Mouse (Mus musculus) small intestine, adult 2 months (tissue): ENCODE data around the gene Dph7. TPM values are rescaled to one million over a fixed set of nuclear protein-coding genes. Genes with fewer than 3 reads are reported as not detected.
"Not testable (repeated sequence)": the region's sequence is repeated elsewhere in the genome, so short reads cannot be mapped to it uniquely, and the experiment has no call there.

ENCODE experiments used
- H3K27ac ChIP-seq: fragments of 200-500 bp; 2 replicates; pipeline ENCODE4 v1.5.1; 2012; ENCODE audit warnings: low read depth, low read length, control low read depth, inconsistent platforms; ENCODE audit not compliant: insufficient read depth
- H3K27me3 ChIP-seq: fragments of 200-500 bp; 2 replicates; pipeline ENCODE4 v1.6.1; 2012; ENCODE audit warnings: mild to moderate bottlenecking, moderate library complexity, low read length, inconsistent platforms; ENCODE audit not compliant: control insufficient read depth, insufficient read depth
- H3K36me3 ChIP-seq: fragments of 200-500 bp; 2 replicates; pipeline ENCODE4 v1.6.1; 2012; ENCODE audit warnings: mild to moderate bottlenecking, low read length, control low read depth, inconsistent platforms; ENCODE audit not compliant: control insufficient read depth, insufficient read depth
- H3K4me1 ChIP-seq: fragments of 200-500 bp; 2 replicates; pipeline ENCODE4 v1.6.1; 2012; ENCODE audit warnings: low read length, inconsistent platforms, mixed read lengths; ENCODE audit not compliant: control insufficient read depth, insufficient read depth, insufficient read length
- H3K4me3 ChIP-seq: fragments of 200-500 bp; 2 replicates; pipeline ENCODE4 v1.5.1; 2012; ENCODE audit warnings: low read depth, mild to moderate bottlenecking, control low read depth, inconsistent platforms, low read length, moderate library complexity
- CTCF ChIP-seq: fragments of 200-500 bp; IDR thresholded peaks from 2 replicates; pipeline ENCODE4 v1.5.1; 2012; ENCODE audit warnings: low read depth, mild to moderate bottlenecking, control low read depth, inconsistent platforms, low read length, moderate library complexity, mixed read lengths; ENCODE audit not compliant: insufficient replicate concordance, insufficient read length; ENCODE audit errors: extremely low read depth
- POLR2A ChIP-seq: fragments of 200-500 bp; IDR thresholded peaks from 2 replicates; pipeline ENCODE4 v1.6.1; 2012; ENCODE audit warnings: low read depth, mild to moderate bottlenecking, control low read depth, inconsistent platforms, low read length, moderate library complexity
- WGBS: fragments of 180-500 bp; shearing (Covaris S2); methylation state at CpG from one replicate; pipeline ENCODE4 v1.1.7; 2018; 5-methylcytosine and 5-hydroxymethylcytosine counted together
- polyA plus RNA-seq: library from polyadenylated mRNA; depleted of rRNA; stranded (reverse); fragments of >200 nt; gene quantifications from 2 replicates; pipeline ENCODE4 v1.2.3, GENCODE M21; 2012

The Dph7 gene
- polyA plus RNA-seq, 1 experiment: 7.1 TPM

DNA sequence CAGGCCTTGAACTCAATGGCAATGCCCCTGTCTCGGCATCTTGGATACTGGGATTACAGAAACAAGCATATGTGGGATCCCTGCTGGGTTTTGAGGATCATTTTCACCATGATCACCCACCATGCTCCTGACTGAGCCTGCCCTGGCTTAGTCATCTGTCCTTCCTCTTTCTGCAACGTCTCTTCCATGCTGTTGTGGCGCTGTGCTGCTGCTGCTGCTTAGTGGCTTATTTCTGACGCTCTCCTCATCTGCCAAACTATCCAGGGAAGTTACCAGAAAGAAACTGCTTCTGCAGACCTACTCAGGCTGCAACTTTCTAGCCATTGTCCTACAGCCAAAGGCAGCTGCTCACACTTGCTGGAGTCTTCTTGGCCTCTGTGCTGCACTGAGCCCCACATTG is 8.2 kb downstream of the Dph7 start:
- no peak overlapping the region for H3K4me3 ChIP-seq
- peaks cover 3% of the 10 kb centered on the region; the same call in 1 of the 2 replicates for H3K4me1 ChIP-seq
- TF ChIP-seq POLR2A: no peak
- no peak for TF ChIP-seq CTCF
- H3K36me3 ChIP-seq: peaks cover 20% of the 10 kb centered on the region
- no peaks in the 10 kb centered on the region for H3K27me3 ChIP-seq
- no peak overlapping the region for H3K27ac ChIP-seq
- WGBS: 73% methylated on average over 4 of the region's 4 CpGs

DNA sequence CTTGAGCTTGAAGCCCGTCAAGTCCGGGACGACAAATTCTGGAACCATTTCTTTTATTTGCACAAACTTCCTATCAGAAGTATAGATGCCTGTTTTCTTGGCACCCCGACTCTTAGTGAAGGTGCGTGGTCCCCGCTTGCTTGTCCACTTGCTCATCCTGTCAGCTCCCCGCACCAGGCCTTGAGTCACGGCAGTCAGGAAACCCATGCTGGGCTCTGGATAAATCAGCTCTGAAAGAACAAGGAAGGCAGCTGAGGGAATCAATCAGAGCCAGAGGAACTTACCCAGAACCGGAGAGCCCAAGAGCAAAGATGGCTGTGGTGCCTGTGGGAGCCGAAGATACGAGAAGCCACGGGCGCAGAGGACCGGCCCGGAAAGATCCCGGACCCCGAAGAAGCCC is 12.3 kb downstream of the Dph7 start:
- H3K27me3 ChIP-seq, H3K4me1 ChIP-seq, H3K36me3 ChIP-seq: not testable (repeated sequence)
- Histone ChIP-seq H3K27ac (peak overlapping the region; percentile 81), H3K4me3 (peak overlapping the region; percentile 82)
- under 1% methylated on average over 17 of the region's 17 CpGs for WGBS

DNA sequence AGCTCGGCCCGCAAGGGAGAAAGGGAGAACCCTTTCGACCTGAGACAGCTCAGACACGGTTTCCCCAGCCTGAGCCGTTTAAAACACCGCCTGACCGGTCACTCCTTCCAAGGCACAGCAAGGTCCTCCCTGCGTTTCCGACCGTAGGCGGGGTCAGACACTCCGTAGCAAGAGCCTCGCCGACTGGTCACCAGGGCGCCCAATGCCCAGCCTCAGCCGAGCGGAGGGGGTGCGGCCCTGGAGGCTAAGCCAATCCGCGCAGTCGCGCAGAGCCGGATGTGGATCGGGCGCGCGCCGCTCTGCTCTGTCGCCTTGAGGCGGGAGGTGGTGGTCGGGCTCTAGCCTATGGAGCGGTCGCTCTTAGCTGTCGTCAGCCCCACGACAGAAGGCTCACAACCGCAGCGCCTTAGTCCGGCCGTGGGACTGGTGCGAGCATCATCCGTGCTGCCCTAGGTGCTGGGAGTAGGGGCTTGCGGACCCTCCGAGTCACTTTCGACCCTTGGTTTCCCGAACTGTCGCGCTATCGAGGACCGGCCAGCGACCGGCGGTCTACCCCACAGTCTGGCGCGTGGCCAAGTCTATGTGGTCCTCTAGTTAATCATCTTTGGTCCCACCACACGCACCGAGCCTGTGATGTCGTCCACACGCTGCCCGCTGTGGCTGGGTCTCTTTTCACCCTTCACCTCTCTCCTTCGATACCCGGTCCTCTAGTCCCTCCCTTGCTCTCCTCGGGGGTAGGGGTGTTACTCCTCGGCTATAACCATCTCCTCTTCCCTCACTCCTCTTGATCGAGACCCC is 12.9 kb downstream of the Dph7 start, which contains the start of gene Mrpl41:
TSS of gene Mrpl41 (minus strand) at position 193 of the 798 bp plus-strand sequence.
- Histone ChIP-seq H3K27ac (peak within 1 kb of the TSS; percentile 84), H3K4me1 (peaks cover 3% of the 10 kb centered on the region; the same call in 1 of the 2 replicates), H3K36me3 (peaks cover 3% of the 10 kb centered on the region; the same call in 1 of the 2 replicates), H3K4me3 (peak within 1 kb of the TSS; percentile 82), H3K27me3 (no peaks in the 10 kb centered on the region)
- under 1% methylated on average over 64 of the region's 64 CpGs for WGBS
- TF ChIP-seq POLR2A (peak; percentile 48), CTCF (no peak)

DNA sequence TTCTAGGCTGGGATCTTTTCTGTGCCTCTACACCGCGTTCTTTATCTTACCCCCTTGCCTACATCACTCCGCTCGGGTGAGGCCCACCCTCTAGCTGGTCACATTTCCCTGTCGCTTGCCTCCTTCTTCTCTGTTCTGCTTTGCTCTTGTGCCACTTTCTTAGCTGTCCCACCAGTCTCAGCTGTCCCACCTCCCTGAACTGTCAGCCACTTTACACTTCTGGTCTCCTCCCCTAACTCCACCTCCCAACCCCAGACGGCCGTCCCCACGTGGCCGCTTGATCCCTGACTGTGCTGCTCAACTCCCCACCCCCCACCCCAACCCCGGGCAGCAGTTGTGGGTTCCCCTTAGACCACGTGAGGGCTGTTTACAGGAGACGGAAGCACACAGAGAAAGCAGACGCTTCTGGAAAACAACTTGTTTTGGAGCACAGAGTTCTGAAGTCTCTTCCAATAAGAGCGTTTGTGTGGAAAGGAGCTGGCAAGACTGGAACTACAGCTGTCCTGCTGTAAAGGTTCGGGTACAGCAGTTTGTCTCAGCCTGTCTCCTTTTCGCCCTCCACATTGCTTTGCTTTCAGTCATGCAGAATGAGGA is 13.6 kb downstream of the Dph7 start, which contains the start of gene Pnpla7:
TSS of gene Pnpla7 (plus strand) at position 330 of the 594 bp plus-strand sequence.
- H3K27ac ChIP-seq: peak within 1 kb of the TSS; percentile 84
- TF ChIP-seq CTCF: no peak
- no peak for TF ChIP-seq POLR2A
- peak within 1 kb of the TSS; percentile 82 for H3K4me3 ChIP-seq
- peaks cover 3% of the 10 kb centered on the region; the same call in 1 of the 2 replicates for H3K36me3 ChIP-seq
- H3K27me3 ChIP-seq: no peaks in the 10 kb centered on the region
- H3K4me1 ChIP-seq: peaks cover 3% of the 10 kb centered on the region; the same call in 1 of the 2 replicates
- WGBS: under 1% methylated on average over 16 of the region's 16 CpGs

DNA sequence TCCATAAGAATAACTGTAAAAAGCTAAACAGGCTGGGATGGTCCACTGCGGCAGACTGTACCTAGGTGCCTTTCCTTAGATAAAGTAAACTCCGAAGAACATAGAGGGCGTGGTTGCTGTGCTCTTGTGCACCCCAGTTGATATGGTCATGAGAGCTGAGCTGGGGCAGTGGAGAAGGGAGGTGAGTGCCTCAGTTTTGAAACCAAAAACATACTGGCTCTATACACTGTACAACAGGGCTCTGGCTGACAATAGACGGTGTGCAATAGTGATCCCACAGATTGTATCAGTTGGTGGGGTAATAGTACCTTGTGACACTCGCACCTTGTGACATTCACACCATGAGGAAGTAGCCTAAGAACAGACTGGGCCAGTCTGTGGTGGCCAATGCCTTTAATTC is 14.8 kb downstream of the Dph7 start:
- 35% methylated on average over 5 of the region's 5 CpGs for WGBS
- Histone ChIP-seq H3K4me1 (peaks cover 3% of the 10 kb centered on the region; the same call in 1 of the 2 replicates), H3K27me3 (no peaks in the 10 kb centered on the region), H3K27ac (no peak overlapping the region), H3K36me3 (peaks cover 3% of the 10 kb centered on the region; the same call in 1 of the 2 replicates), H3K4me3 (no peak overlapping the region)
- no peak for TF ChIP-seq POLR2A
- TF ChIP-seq CTCF: no peak

DNA sequence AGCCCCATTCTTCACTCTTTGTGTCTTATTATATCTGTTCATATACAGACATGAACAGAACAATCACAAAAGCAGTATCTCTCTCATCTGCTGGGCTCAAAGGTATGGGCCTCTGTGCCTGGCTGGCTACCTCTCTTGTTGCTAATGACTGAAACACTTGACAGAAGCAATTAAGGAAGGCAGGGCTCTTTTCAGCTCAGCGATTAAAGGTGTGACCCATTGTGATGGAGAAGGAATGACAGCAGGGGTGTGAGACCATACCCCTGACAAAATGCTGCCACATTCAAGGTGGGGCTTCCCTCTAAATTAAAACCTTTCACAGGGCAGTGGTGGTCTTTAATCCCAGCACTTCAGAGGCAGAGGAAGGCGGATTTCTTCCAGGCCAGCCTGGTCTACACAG is 25.6 kb downstream of the Dph7 start:
- TF ChIP-seq CTCF: no peak
- peaks cover 23% of the 10 kb centered on the region for H3K36me3 ChIP-seq
- 61% methylated on average over 2 of the region's 2 CpGs for WGBS
- no peaks in the 10 kb centered on the region for H3K27me3 ChIP-seq
- no peak overlapping the region for H3K27ac ChIP-seq
- no peak overlapping the region for H3K4me3 ChIP-seq
- H3K4me1 ChIP-seq: no peaks in the 10 kb centered on the region

DNA sequence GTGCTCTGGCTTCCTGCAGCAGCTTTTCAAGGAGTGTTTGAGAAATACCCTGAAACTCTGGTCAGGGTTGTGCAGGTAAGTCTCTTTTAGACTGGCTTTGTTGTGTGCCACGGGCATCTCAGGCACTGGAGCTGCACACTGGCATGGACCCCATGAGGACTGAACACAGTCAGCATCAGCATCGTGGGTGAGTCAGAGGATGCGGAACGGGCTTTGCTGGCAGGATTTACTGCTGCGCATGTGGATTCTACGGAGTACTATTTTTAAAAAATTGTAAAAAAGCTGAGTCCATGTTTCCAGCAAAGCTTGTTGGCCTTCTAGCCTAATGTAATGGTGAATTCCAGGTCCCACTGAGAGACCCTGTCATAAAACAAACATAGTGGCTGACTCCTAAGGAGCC is 33.1 kb downstream of the Dph7 start:
- Histone ChIP-seq H3K36me3 (peaks cover 16% of the 10 kb centered on the region), H3K27ac (no peak overlapping the region), H3K4me3 (no peak overlapping the region), H3K4me1 (no peaks in the 10 kb centered on the region), H3K27me3 (no peaks in the 10 kb centered on the region)
- TF ChIP-seq CTCF: no peak
- TF ChIP-seq POLR2A: no peak
- 93% methylated on average over 6 of the region's 6 CpGs for WGBS
